Mouse (Mus musculus) ES-Bruce4 (cell line): ENCODE data around the gene Scgb1b2. TPM values are rescaled to one million over a fixed set of nuclear protein-coding genes. Genes with fewer than 3 reads are reported as not detected.

ENCODE experiments used
- H3K27ac ChIP-seq: 2 replicates; pipeline ENCODE4 v1.5.1; 2012; ENCODE audit warnings: low read length, inconsistent platforms; ENCODE audit not compliant: insufficient read depth
- H3K27me3 ChIP-seq: 2 replicates; pipeline ENCODE4 v1.6.1; 2012; ENCODE audit warnings: mild to moderate bottlenecking, low read length, inconsistent platforms; ENCODE audit not compliant: control insufficient read depth, poor library complexity, insufficient read depth, severe bottlenecking
- H3K36me3 ChIP-seq: 2 replicates; pipeline ENCODE4 v1.6.1; 2012; ENCODE audit warnings: inconsistent platforms, mild to moderate bottlenecking, low read length, moderate library complexity; ENCODE audit not compliant: control insufficient read depth, poor library complexity, insufficient read depth, severe bottlenecking
- H3K4me1 ChIP-seq: one replicate; pipeline ENCODE4 v1.8.1; 2011; ENCODE audit warnings: low read length; ENCODE audit not compliant: control insufficient read depth, insufficient read depth
- H3K4me3 ChIP-seq: 2 replicates; pipeline ENCODE4 v1.5.1; 2011; ENCODE audit warnings: low read depth, mild to moderate bottlenecking, low read length
- H3K9ac ChIP-seq: 2 replicates; pipeline ENCODE4 v1.6.1; 2012; ENCODE audit warnings: low read depth, mild to moderate bottlenecking, inconsistent platforms; ENCODE audit not compliant: poor library complexity, severe bottlenecking
- H3K9me3 ChIP-seq: replicated peaks from 2 replicates; pipeline ENCODE4 v1.6.1; 2012; ENCODE audit warnings: mild to moderate bottlenecking, low read length, inconsistent platforms; ENCODE audit not compliant: control insufficient read depth, poor library complexity, insufficient read depth, severe bottlenecking
- CTCF ChIP-seq: IDR thresholded peaks from one replicate; pipeline ENCODE4 v1.8.1; 2011; ENCODE audit warnings: low read depth, low read length
- EP300 ChIP-seq: IDR thresholded peaks from 2 replicates; pipeline ENCODE4 v1.6.1; 2011; ENCODE audit warnings: low read depth, low read length; ENCODE audit not compliant: insufficient read depth
- POLR2A ChIP-seq: IDR thresholded peaks from one replicate; pipeline ENCODE4 v1.8.1; 2011; ENCODE audit warnings: low read length; ENCODE audit not compliant: insufficient read depth
- polyA plus RNA-seq: library from polyadenylated mRNA; stranded (reverse); fragments of >200 nt; gene quantifications from 2 replicates; pipeline ENCODE4 v1.2.4, GENCODE M21; 2011; ENCODE audit warnings: low read depth; ENCODE audit not compliant: missing spikeins, insufficient read depth, insufficient read length

Scgb1b2 gene
- not detected in 2 replicates for polyA plus RNA-seq

DNA sequence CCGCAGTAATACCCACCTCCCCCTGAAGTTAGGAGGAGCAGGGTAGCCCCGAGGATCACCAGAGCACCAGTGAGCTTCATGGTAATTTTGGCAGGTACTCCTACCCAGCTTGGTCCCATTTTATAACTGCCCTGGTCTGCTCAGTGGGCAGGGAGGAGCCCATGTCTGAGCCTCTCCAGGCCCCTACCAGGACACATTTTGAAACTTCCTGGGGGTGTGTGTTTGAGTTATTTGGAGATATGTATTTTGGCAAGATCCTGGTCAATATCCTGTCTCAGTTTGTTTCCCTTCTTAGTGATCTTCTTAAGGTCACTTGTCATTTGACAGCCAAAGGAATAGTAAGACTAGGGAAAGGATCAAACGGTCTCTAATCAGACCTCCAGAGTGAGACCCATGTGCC is at the start of gene Scgb1b2:
Scgb1b2 (minus strand) TSS at position 101 of the 400 bp plus-strand sequence.
- no peak for TF ChIP-seq POLR2A
- TF ChIP-seq CTCF: no peak
- TF ChIP-seq EP300: no peak

DNA sequence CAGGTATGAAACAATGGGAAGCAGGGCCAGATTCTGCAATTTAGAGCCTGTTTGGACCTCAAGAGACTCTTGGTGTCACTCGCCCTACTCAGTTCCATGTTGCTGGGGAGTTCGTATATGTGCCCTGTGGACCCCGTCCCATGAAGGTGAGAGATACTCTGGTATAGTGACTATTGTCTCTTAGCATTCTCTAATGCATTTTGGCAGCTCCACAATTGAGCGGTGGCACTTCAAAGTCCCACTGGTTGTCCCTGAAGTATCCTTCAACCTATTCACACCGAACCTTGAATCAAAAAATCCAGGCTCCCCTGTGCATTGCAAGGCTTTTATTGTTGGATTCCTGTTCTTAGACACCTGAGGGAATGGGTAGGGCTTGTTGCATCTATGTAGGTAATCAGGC is 1.4 kb downstream of the Scgb1b2 start, which contains the start of gene Scgb2b2:
Scgb2b2 (plus strand) TSS at position 301 of the 400 bp plus-strand sequence.
- Histone ChIP-seq H3K27ac (no peak within 1 kb of the TSS), H3K4me1 (no peaks in the 10 kb centered on the region), H3K4me3 (no peak within 1 kb of the TSS), H3K9me3 (no peaks in the 10 kb centered on the region), H3K27me3 (no peaks in the 10 kb centered on the region), H3K9ac (no peak within 1 kb of the TSS), H3K36me3 (no peaks in the 10 kb centered on the region)
- TF ChIP-seq CTCF: no peak
- no peak for TF ChIP-seq POLR2A

More for the DNA sequence above, at the start of gene Scgb1b2:
- no peak within 1 kb of the TSS for H3K9ac ChIP-seq
- H3K27ac ChIP-seq: no peak within 1 kb of the TSS
- H3K36me3 ChIP-seq: no peaks in the 10 kb centered on the region
- no peaks in the 10 kb centered on the region for H3K27me3 ChIP-seq
- H3K4me1 ChIP-seq: no peaks in the 10 kb centered on the region
- no peak within 1 kb of the TSS for H3K4me3 ChIP-seq
- H3K9me3 ChIP-seq: no peaks in the 10 kb centered on the region

Other genes with a start within 250 kb of the Scgb1b2 start
- gene Fxyd5, start 249.3 kb downstream of the Scgb1b2 start, polyA plus RNA-seq: 4.9 and 6.0 TPM in 2 replicates
- not detected in 2 replicates for gene Fxyd7, start 240.4 kb downstream of the Scgb1b2 start, polyA plus RNA-seq
- gene Fxyd1, start 234.6 kb downstream of the Scgb1b2 start, polyA plus RNA-seq: 2.1 TPM in 2 replicates
- 0.88 TPM in 1 of 2 replicates, not detected in the other for gene Lgi4, start 232.5 kb downstream of the Scgb1b2 start, polyA plus RNA-seq
- 1.9 TPM in 1 of 2 replicates, not detected in the other for gene Fxyd3, start 215.1 kb downstream of the Scgb1b2 start, polyA plus RNA-seq
- gene Hpn, start 176.5 kb downstream of the Scgb1b2 start, polyA plus RNA-seq: 27.6 and 28.7 TPM in 2 replicates
- 26.1 and 27.5 TPM in 2 replicates for gene Scn1b, start 164.8 kb downstream of the Scgb1b2 start, polyA plus RNA-seq
- 52.0 and 54.9 TPM in 2 replicates for gene Gramd1a, start 135.9 kb downstream of the Scgb1b2 start, polyA plus RNA-seq
- not detected in 2 replicates for gene Scgb2b2, start 1.3 kb downstream of the Scgb1b2 start, polyA plus RNA-seq
- gene Scgb2b3, start 70.3 kb upstream of the Scgb1b2 start, polyA plus RNA-seq: not detected in 2 replicates
- gene Scgb1b3, start 83.8 kb upstream of the Scgb1b2 start, polyA plus RNA-seq: not detected in 2 replicates